Mouse (Mus musculus): ENCODE measurements around the gene Raph1. TPM values are rescaled to one million over a fixed set of nuclear protein-coding genes. Genes with fewer than 3 reads are reported as not detected.

Gene Raph1
- polyA plus RNA-seq, 1 experiment from 2014 or later: 30.4 TPM

DNA sequence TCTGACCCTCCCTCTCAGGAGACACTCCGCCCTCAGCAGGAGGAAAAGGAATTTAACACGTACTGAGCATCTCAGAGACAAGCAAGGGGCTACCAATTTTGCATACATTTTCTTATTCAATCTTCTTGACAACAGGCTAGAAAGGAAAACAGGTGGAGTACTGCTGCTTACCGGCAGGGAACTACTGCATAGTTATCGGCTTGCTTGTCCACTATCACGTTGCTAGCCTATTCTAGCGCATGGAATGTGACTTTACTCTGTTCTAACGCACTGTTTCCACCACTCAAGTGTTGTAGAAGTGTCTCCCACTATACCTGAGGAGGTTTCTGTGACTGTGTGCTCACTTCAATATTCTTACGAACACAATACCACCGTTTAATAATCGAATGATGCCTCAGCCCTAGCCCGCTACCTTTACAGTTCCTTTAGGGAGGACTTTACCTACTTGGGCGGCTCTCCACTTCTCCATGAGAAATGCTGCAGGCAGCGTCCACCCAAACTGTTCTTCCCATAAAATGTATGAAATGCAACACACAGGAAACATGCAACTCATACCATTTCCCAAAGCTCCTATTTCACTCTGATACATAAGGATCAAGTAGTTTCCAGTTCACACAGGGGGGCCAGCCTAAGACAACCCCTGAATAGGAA lies 1.5 kb downstream of the Raph1 start:
- H3K27ac ChIP-seq: peak overlapping the region; percentile 78; the same call in 1 of the 2 replicates
- 5% methylated on average over 13 of the region's 13 CpGs for WGBS (ENCODE audit: insufficient replicate concordance)
- H3K4me3 ChIP-seq (replicated peaks): peak overlapping the region; percentile 74
- H3K4me2 ChIP-seq: peak overlapping the region; percentile 84
- H3K9ac ChIP-seq: peak overlapping the region; percentile 79
- H3K27me3 ChIP-seq: peaks cover 40% of the 10 kb centered on the region
- peaks cover 16% of the 10 kb centered on the region for H3K36me3 ChIP-seq
- H3K9me3 ChIP-seq (replicated peaks): no peaks in the 10 kb centered on the region
- ATAC-seq (ENCODE audit: low read depth): no peak
- peaks cover 16% of the 10 kb centered on the region for H3K4me1 ChIP-seq (replicated peaks)
- DNase-seq: no peak

DNA sequence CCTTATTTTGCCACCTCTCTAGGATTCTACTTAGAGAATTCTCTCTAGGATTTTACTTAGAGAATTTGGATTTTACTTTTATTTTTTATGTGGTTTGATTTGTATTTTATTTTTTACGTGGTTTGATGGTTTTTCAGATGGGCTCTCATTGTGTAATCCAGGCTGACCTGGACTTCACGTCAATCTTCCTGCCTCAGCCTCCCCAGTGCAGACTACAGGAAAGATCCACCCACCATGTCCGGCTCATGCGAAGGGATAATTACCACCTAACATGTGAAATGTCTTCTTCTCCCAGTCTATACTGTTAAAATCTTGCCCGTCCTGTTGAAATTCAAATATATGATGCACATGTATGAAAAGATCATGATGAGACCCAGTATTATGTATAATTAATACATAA lies 2.2 kb downstream of the Raph1 start:
- Histone ChIP-seq H3K36me3 (peaks cover 16% of the 10 kb centered on the region), H3K4me2 (peak overlapping the region; percentile 84), H3K9ac (no peak overlapping the region), H3K27me3 (peaks cover 39% of the 10 kb centered on the region), H3K27ac (no peak overlapping the region), H3K9me3 (replicated peaks) (no peaks in the 10 kb centered on the region), H3K4me3 (replicated peaks) (peak overlapping the region; percentile 74), H3K4me1 (replicated peaks) (peaks cover 15% of the 10 kb centered on the region)
- 55% methylated on average over 5 of the region's 5 CpGs for WGBS (ENCODE audit: insufficient replicate concordance)
- ATAC-seq (ENCODE audit: low read depth): no peak
- no peak for DNase-seq

DNA sequence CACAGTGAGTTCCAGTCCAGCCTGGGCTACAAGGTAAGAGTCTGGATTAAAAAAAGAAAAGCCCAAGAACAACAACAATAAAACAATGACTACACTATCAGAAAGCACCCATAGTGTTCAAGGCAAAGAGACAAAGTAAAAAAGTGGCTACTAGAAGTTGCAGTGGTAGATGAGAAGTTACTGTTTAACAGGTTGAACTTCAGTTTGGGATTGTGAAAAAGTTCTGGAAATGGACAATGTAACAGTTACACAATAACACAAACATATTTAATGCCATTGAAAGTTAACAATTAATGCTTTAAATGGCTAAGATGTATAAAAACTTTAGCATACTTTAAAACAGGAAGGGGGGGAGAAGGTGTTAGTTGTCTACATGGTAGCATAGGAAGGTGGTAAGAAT lies 3.9 kb downstream of the Raph1 start:
- Histone ChIP-seq H3K4me1 (replicated peaks) (peaks cover 5% of the 10 kb centered on the region), H3K4me3 (replicated peaks) (no peak overlapping the region), H3K4me2 (no peak overlapping the region), H3K36me3 (peaks cover 16% of the 10 kb centered on the region), H3K27ac (no peak overlapping the region), H3K27me3 (peaks cover 28% of the 10 kb centered on the region), H3K9me3 (replicated peaks) (no peaks in the 10 kb centered on the region), H3K9ac (no peak overlapping the region)
- no peak for DNase-seq
- no peak for ATAC-seq (ENCODE audit: low read depth)

DNA sequence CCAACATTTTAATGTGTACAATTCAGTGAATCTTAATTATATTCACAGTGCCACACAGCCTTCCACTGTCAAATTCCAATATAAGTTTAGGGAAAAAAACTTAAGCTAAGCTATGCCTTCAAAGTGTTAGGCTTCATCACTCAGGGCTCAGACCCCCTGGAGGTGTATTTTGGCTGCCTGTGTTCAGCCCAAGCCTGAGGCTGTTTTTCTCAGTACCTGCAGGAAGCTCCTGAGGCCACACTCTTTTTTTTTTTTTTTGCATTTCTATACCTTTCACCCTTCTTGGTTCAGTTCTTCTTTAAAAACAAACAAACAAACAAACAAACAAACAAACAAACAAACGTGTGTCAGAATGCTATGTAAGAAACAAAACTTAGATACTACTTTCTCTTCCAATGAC lies 23.2 kb downstream of the Raph1 start:
- Histone ChIP-seq H3K27me3 (no peaks in the 10 kb centered on the region), H3K4me3 (replicated peaks) (no peak overlapping the region), H3K4me2 (no peak overlapping the region), H3K4me1 (replicated peaks) (peaks cover 5% of the 10 kb centered on the region; the same call in 1 of the 2 replicates), H3K9me3 (replicated peaks) (peaks cover 9% of the 10 kb centered on the region; the same call in 1 of the 2 replicates), H3K9ac (no peak overlapping the region), H3K36me3 (peaks cover 13% of the 10 kb centered on the region), H3K27ac (no peak overlapping the region)
- DNase-seq (no peak), ATAC-seq (ENCODE audit: low read depth) (no peak)
- WGBS (ENCODE audit: insufficient replicate concordance): 30% methylated on average over 1 of the region's 1 CpGs

GRCm38 (mm10) chr1:60539272-60539671 lies 27.6 kb downstream of the Raph1 start:
- WGBS (ENCODE audit: insufficient replicate concordance): 73% methylated on average over 3 of the region's 3 CpGs
- Histone ChIP-seq H3K4me2 (no peak overlapping the region), H3K9me3 (replicated peaks) (no peaks in the 10 kb centered on the region), H3K36me3 (no peaks in the 10 kb centered on the region), H3K9ac (no peak overlapping the region), H3K27ac (no peak overlapping the region), H3K4me1 (replicated peaks) (peaks cover 5% of the 10 kb centered on the region; the same call in 1 of the 2 replicates), H3K27me3 (no peaks in the 10 kb centered on the region), H3K4me3 (replicated peaks) (no peak overlapping the region)
- ATAC-seq (ENCODE audit: low read depth): no peak
- DNase-seq: no peak

- Histone ChIP-seq H3K4me3 (replicated peaks) (no peak overlapping the region), H3K36me3 (peaks cover 15% of the 10 kb centered on the region), H3K9ac (no peak overlapping the region), H3K27ac (no peak overlapping the region), H3K27me3 (no peaks in the 10 kb centered on the region), H3K4me2 (no peak overlapping the region), H3K9me3 (replicated peaks) (no peaks in the 10 kb centered on the region), H3K4me1 (replicated peaks) (no peaks in the 10 kb centered on the region)
- ATAC-seq (ENCODE audit: low read depth) (no peak), DNase-seq (peak; percentile 6)
- 57% methylated on average over 2 of the region's 2 CpGs for WGBS (ENCODE audit: insufficient replicate concordance)
Measured at GRCm38 (mm10) chr1:60534932-60535331, 32.0 kb downstream of the Raph1 start.

GRCm38 (mm10) chr1:60530636-60531035 lies 36.3 kb downstream of the Raph1 start:
- ATAC-seq (ENCODE audit: low read depth) (no peak), DNase-seq (no peak)
- Histone ChIP-seq H3K9ac (no peak overlapping the region), H3K9me3 (replicated peaks) (no peaks in the 10 kb centered on the region), H3K4me1 (replicated peaks) (no peaks in the 10 kb centered on the region), H3K4me3 (replicated peaks) (no peak overlapping the region), H3K4me2 (no peak overlapping the region), H3K27me3 (no peaks in the 10 kb centered on the region), H3K36me3 (peaks cover 26% of the 10 kb centered on the region), H3K27ac (no peak overlapping the region)
- WGBS (ENCODE audit: insufficient replicate concordance): 37% methylated on average over 2 of the region's 2 CpGs

GRCm38 (mm10) chr1:60530107-60530506 lies 36.8 kb downstream of the Raph1 start:
- DNase-seq (no peak), ATAC-seq (ENCODE audit: low read depth) (no peak)
- Histone ChIP-seq H3K9ac (no peak overlapping the region), H3K36me3 (peaks cover 29% of the 10 kb centered on the region), H3K4me2 (no peak overlapping the region), H3K4me1 (replicated peaks) (no peaks in the 10 kb centered on the region), H3K9me3 (replicated peaks) (no peaks in the 10 kb centered on the region), H3K4me3 (replicated peaks) (no peak overlapping the region), H3K27me3 (no peaks in the 10 kb centered on the region), H3K27ac (no peak overlapping the region)
- WGBS (ENCODE audit: insufficient replicate concordance): 73% methylated on average over 6 of the region's 6 CpGs

DNA sequence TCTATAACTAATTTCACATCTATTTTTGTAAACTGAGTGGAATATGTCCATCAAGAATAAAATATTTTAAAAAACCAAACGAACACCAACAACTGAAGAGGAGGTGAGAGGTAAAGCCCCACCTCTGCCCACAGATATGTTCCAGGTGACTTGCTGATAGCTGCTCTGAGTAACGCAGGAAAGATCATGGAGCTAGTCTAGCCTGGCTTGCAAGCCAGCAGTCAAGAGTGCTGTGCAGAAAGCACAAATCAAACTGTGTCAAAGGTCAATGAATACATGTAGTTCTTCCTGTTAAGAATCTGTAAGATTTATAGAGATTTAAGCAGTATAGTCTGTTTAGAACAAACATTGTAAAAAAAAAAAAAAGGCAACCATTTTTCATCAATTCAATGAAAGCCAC lies 56.3 kb downstream of the Raph1 start:
- DNase-seq (no peak), ATAC-seq (ENCODE audit: low read depth) (no peak)
- Histone ChIP-seq H3K36me3 (0 out of 2 replicates have a peak, but pooled peaks cover 9% of the 10 kb centered on the region), H3K9ac (no peak overlapping the region), H3K4me3 (replicated peaks) (no peak overlapping the region), H3K4me2 (no peak overlapping the region), H3K27ac (no peak overlapping the region), H3K9me3 (replicated peaks) (no peaks in the 10 kb centered on the region), H3K27me3 (no peaks in the 10 kb centered on the region), H3K4me1 (replicated peaks) (peaks cover 5% of the 10 kb centered on the region; the same call in 1 of the 2 replicates)
- WGBS (ENCODE audit: insufficient replicate concordance): 46% methylated on average over 2 of the region's 2 CpGs

DNA sequence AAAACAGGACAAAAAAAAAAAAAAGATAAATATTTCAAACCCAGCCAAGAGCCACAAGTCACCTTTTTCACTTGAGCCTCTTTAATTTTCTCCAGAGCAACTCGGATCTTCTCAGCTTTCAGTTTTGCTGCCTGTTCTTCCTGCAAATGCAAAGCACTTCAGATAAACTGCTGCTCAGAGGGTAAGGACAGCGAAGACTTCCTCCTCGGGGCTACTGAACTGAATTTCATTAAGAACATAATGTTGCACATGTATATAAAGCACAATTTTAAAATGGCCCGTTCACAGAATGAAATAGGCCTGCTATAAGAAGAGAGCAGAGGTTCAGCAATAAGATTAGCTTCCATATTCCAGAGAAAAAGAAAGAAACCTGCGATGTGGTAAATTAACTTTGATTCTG lies 63.4 kb downstream of the Raph1 start:
- no peak for ATAC-seq (ENCODE audit: low read depth)
- Histone ChIP-seq H3K9me3 (replicated peaks) (no peaks in the 10 kb centered on the region), H3K9ac (no peak overlapping the region), H3K4me1 (replicated peaks) (no peaks in the 10 kb centered on the region), H3K4me3 (replicated peaks) (no peak overlapping the region), H3K27me3 (no peaks in the 10 kb centered on the region), H3K36me3 (peaks cover 9% of the 10 kb centered on the region; the same call in 1 of the 2 replicates), H3K27ac (no peak overlapping the region), H3K4me2 (no peak overlapping the region)
- DNase-seq: no peak
- 49% methylated on average over 5 of the region's 5 CpGs for WGBS (ENCODE audit: insufficient replicate concordance)

DNA sequence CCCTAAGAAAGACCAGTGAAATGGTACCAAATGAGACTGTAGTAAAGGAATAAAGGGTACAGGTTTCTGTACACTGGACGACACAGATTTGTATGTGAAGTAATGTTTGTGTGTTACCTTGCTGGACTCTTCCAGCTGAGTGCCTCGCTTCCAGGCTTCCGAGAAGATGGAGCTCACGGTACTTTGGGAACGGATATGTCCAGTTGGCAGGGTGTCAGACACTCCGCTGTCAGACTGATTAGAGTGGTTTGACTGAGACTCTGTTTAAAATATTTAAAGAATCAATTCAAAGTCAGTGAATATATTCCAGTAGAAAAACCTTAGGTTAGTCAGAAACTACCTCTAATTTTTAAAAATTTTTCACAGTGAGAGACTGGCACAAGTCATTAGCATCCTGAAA lies 73.5 kb downstream of the Raph1 start:
- ATAC-seq (ENCODE audit: low read depth) (no peak), DNase-seq (no peak)
- Histone ChIP-seq H3K4me2 (no peak overlapping the region), H3K9ac (no peak overlapping the region), H3K9me3 (replicated peaks) (no peaks in the 10 kb centered on the region), H3K36me3 (peaks cover 36% of the 10 kb centered on the region), H3K4me3 (replicated peaks) (no peak overlapping the region), H3K4me1 (replicated peaks) (no peaks in the 10 kb centered on the region), H3K27me3 (no peaks in the 10 kb centered on the region), H3K27ac (no peak overlapping the region)
- WGBS (ENCODE audit: insufficient replicate concordance): 83% methylated on average over 6 of the region's 6 CpGs

DNA sequence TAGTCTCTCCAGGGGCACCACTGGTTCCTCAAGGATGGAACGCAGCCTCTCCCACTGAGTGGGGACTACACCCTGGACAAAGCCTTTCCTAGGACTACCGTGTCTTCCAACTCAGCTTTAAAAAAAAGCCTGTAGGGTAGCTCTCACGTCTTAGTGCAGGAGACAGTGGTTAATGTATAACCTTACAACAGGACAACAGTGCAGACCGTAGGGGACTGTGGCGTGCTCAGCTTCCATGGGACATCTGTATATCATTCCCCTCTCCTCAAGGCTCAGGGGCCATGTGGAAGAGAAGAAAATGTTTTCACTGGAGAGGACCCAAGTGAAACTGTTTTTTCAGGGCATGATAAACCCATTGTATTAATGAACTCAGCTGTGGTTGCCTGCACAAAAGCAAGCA lies 74.5 kb downstream of the Raph1 start:
- Histone ChIP-seq H3K9me3 (replicated peaks) (no peaks in the 10 kb centered on the region), H3K36me3 (peaks cover 38% of the 10 kb centered on the region), H3K4me3 (replicated peaks) (no peak overlapping the region), H3K27me3 (no peaks in the 10 kb centered on the region), H3K27ac (no peak overlapping the region), H3K4me1 (replicated peaks) (no peaks in the 10 kb centered on the region), H3K9ac (no peak overlapping the region), H3K4me2 (no peak overlapping the region)
- no peak for DNase-seq
- 68% methylated on average over 5 of the region's 5 CpGs for WGBS (ENCODE audit: insufficient replicate concordance)
- no peak for ATAC-seq (ENCODE audit: low read depth)
